Mouse (Mus musculus) E14TG2a.4 (cell line): ENCODE measurements around the gene Tenm4.

Experiments
- CTCF ChIP-seq: conservative IDR thresholded peaks from 2 replicates; pipeline ENCODE4 v1.5.1; 2014; ENCODE audit warnings: low read length
- NANOG ChIP-seq: IDR thresholded peaks from 2 replicates; pipeline ENCODE4 v1.6.1; 2014; ENCODE audit warnings: borderline replicate concordance, low read length, mixed read lengths
- POU5F1 ChIP-seq: IDR thresholded peaks from 2 replicates; pipeline ENCODE4 v1.6.1; 2014; ENCODE audit warnings: low read length, borderline replicate concordance

GRCm38 (mm10) chr7:96152431-96152830, 18.6 kb upstream of the Tenm4 start:
- no peak for TF ChIP-seq CTCF
- TF ChIP-seq POU5F1 = no peak
- TF ChIP-seq NANOG = no peak
